9 mouse cellular contexts compared by ENCODE assay signal in genomic region chr1:134749889-134750288, GRCm38 (mm10).
DNase-seq lines count a peak whose midpoint lies in the region; ATAC-seq and TF ChIP-seq lines count a peak whose summit lies in the region.
"Had no signal": no experiment of that assay in that cellular context is flagged by ENCODE, and none has a peak within 500 bp of the region (broad histone marks: within the 10 kb centered on the region; RNA-seq: fewer than 3 reads in every experiment).

No protein-coding gene starts in this region.

- DNase-seq in intestine, embryonic 14.5 days (ENCODE audit: low spot score): peak; percentile 82
- DNase-seq in urinary bladder, postnatal 4 days (ENCODE audit: low spot score in 2 of 2): peak; percentile 58 to 72
- DNase-seq in urinary bladder, postnatal 25 days (ENCODE audit: low spot score): no peak
- DNase-seq in B cell, adult 2 months: no peak
- no peak for DNase-seq in frontal cortex, postnatal 25 days (ENCODE audit: low spot score in 2 of 2)
- DNase-seq in thymus, adult 2 months: no peak

- no peaks in the 10 kb centered on the region for H3K9me3 ChIP-seq in intestine, embryonic 14.5 days (ENCODE audit: control insufficient read depth, low read length)
- H3K9me3 ChIP-seq in intestine, postnatal 0 days (ENCODE audit: control insufficient read depth): no peaks in the 10 kb centered on the region
- no peaks in the 10 kb centered on the region for H3K9me3 ChIP-seq in heart, embryonic 15.5 days (replicated peaks)

- no peak for TF ChIP-seq CTCF in intestine, postnatal 0 days (IDR thresholded peaks at IDR 0.05; ENCODE audit: low read depth)
- no peak for TF ChIP-seq CTCF in thymus, adult 2 months (IDR thresholded peaks at IDR 0.05; ENCODE audit: borderline replicate concordance, control insufficient read depth, extremely low read depth, insufficient read depth, low read length, poor library complexity)

- 27% methylated on average over 7 of the region's 7 CpGs for WGBS in intestine, embryonic 14.5 days
- WGBS in intestine, postnatal 0 days: 51% methylated on average over 7 of the region's 7 CpGs
- WGBS in heart, embryonic 15.5 days: 25% methylated on average over 7 of the region's 7 CpGs
- 89% methylated on average over 7 of the region's 7 CpGs for WGBS in thymus, adult 2 months

- H3K36me3 ChIP-seq in intestine, embryonic 14.5 days (ENCODE audit: control insufficient read depth, insufficient read depth, low read length): peaks cover 2% of the 10 kb centered on the region
- H3K36me3 ChIP-seq in intestine, postnatal 0 days (ENCODE audit: control insufficient read depth, insufficient read depth): peaks cover under 1% of the 10 kb centered on the region; the same call in 1 of the 2 replicates
- no peaks in the 10 kb centered on the region for H3K36me3 ChIP-seq in heart, embryonic 15.5 days
- no peaks in the 10 kb centered on the region for H3K36me3 ChIP-seq in thymus, adult 2 months (ENCODE audit: control insufficient read depth, insufficient read depth, low read length)

- peak; percentile 51 for ATAC-seq in intestine, embryonic 14.5 days (replicated peaks; ENCODE audit: low FRiP score, low TSS enrichment, low read depth)
- ATAC-seq in intestine, postnatal 0 days: no peak
- peak; percentile 56 for ATAC-seq in heart, embryonic 15.5 days (replicated peaks; ENCODE audit: insufficient number of reproducible peaks, insufficient read depth, low FRiP score, low read depth)

- peak overlapping the region; percentile 79 for H3K27ac ChIP-seq in intestine, embryonic 14.5 days (ENCODE audit: low read depth)
- H3K27ac ChIP-seq in intestine, postnatal 0 days (ENCODE audit: low read depth, low read length): no peak overlapping the region
- 0 out of 2 replicates have a peak overlapping the region, but pooled peaks have one; percentile 62 for H3K27ac ChIP-seq in heart, embryonic 15.5 days
- no peak overlapping the region for H3K27ac ChIP-seq in thymus, adult 2 months (ENCODE audit: control insufficient read depth, insufficient read depth, low read length)
- H3K27ac ChIP-seq: macrophage had no signal

- peaks cover 64% of the 10 kb centered on the region for H3K4me1 ChIP-seq in intestine, embryonic 14.5 days (replicated peaks; ENCODE audit: control insufficient read depth, insufficient read depth, low read length)
- H3K4me1 ChIP-seq in intestine, postnatal 0 days (replicated peaks; ENCODE audit: control insufficient read depth, insufficient read depth, low read length): 0 out of 2 replicates have a peak, but pooled peaks cover 3% of the 10 kb centered on the region
- H3K4me1 ChIP-seq in heart, embryonic 15.5 days (replicated peaks): peaks cover 58% of the 10 kb centered on the region
- peaks cover 8% of the 10 kb centered on the region for H3K4me1 ChIP-seq in thymus, adult 2 months (replicated peaks; ENCODE audit: control insufficient read depth, insufficient read depth, low read length)

- no peak overlapping the region for H3K4me2 ChIP-seq in intestine, embryonic 14.5 days (ENCODE audit: low read length)
- H3K4me2 ChIP-seq in intestine, postnatal 0 days (replicated peaks; ENCODE audit: low read depth): no peak overlapping the region
- no peak overlapping the region for H3K4me2 ChIP-seq in heart, embryonic 15.5 days

- no peak overlapping the region for H3K9ac ChIP-seq in intestine, embryonic 14.5 days (ENCODE audit: low read length)
- no peak overlapping the region for H3K9ac ChIP-seq in intestine, postnatal 0 days (ENCODE audit: low read depth, low read length)
- H3K9ac ChIP-seq in heart, embryonic 15.5 days: no peak overlapping the region

- TF ChIP-seq POLR2A in thymus, adult 2 months (IDR thresholded peaks at IDR 0.05; ENCODE audit: control insufficient read depth, extremely low read depth, insufficient read depth, low read length, poor library complexity): no peak

- no peaks in the 10 kb centered on the region for H3K27me3 ChIP-seq in intestine, embryonic 14.5 days (replicated peaks; ENCODE audit: control insufficient read depth, insufficient read depth, low read length)
- H3K27me3 ChIP-seq in intestine, postnatal 0 days (replicated peaks; ENCODE audit: control insufficient read depth, insufficient read depth, low read length): no peaks in the 10 kb centered on the region
- no peaks in the 10 kb centered on the region for H3K27me3 ChIP-seq in heart, embryonic 15.5 days
- no peaks in the 10 kb centered on the region for H3K27me3 ChIP-seq in thymus, adult 2 months (ENCODE audit: control insufficient read depth, insufficient read depth, low read length)

- no peak overlapping the region for H3K4me3 ChIP-seq in intestine, embryonic 14.5 days (ENCODE audit: low read depth, low read length)
- H3K4me3 ChIP-seq in intestine, postnatal 0 days (ENCODE audit: low read depth, low read length): no peak overlapping the region
- H3K4me3 ChIP-seq in heart, embryonic 15.5 days: no peak overlapping the region
- H3K4me3 ChIP-seq in thymus, adult 2 months (ENCODE audit: control insufficient read depth, insufficient read depth, low read length): no peak overlapping the region

Comparison
In these comparisons a context has a peak if more than half of its experiments do, and no peak if none do; other contexts are left out.
1. DNase-seq: peak in intestine, embryonic 14.5 days (single experiment) and urinary bladder, postnatal 4 days (2 of 2); none in urinary bladder, postnatal 25 days (single experiment), B cell, adult 2 months (0 of 2), frontal cortex, postnatal 25 days (0 of 2) and thymus, adult 2 months (single experiment).
2. H3K27ac ChIP-seq: peak in intestine, embryonic 14.5 days (single experiment) and heart, embryonic 15.5 days (single experiment); none in intestine, postnatal 0 days (single experiment) and thymus, adult 2 months (single experiment).